Mouse (Mus musculus): Measurements from ENCODE around the gene Isca2.
A peak's percentile ranks its signal among the peaks of the same experiment; 100 is the strongest.

Isca2 gene

DNA sequence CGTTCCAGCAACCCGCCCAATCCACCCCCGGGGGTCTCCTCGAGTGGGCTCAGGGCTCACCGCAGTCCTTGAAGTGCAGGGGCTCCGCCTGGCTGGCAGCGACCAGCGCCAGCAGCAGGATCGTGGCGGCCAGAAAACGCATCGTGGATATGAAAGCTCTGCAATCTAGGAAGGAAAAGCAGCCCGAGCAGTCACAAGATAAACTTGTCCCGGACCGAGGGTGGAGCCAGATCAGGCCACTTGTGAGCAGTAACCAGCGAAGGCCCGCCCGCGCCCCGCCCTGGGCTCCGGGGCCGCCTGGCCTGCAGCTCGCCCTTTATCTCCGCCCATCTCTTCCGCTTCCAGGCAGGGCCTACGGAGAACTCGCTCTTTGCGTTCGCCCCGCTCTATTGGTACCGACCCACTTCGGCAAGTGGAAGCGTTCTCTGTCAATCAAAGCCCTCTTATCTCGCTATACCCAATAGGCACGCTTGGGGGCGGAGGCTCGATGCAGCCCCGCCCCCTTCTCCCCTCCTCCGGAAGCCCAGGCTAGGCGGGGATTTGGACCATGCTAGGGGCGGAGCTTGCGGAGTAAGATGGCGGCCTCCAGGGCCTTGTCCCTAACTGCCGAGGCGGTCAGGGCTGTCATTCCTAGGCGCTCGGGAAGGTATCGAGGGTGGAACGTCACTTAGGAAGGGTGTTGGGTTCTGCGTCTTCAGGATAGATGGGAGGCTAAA lies at the start of gene Isca2, which contains the start of gene Npc2:
TSS of gene Isca2 (plus strand) at position 526 of the 716 bp plus-strand sequence.
TSS of gene Npc2 (minus strand) at position 427 of the 716 bp plus-strand sequence.
- DNase-seq (ENCODE audit: low read depth, low spot score): peak; percentile 100

DNA sequence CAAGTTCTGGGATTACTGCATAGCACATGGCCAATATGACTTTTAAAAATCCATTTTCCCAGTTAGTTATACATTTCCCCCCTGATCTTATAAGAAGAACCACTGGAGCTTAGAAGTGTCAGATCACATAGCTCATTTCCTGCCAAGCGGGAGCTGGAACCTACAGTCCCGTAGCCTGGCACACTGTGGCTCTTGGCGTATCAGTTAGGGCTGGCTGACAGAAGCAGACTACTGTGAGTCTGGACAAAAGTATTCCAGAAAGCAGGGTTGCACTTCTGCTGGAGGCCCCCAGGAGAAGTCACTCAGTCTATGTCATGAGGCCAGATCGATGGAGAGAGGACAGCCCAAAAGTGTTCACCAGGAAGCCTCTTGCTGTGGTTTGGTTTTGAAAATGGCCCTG lies 46.7 kb upstream of the Isca2 start:
- no peak for DNase-seq (ENCODE audit: low read depth, low spot score)

DNA sequence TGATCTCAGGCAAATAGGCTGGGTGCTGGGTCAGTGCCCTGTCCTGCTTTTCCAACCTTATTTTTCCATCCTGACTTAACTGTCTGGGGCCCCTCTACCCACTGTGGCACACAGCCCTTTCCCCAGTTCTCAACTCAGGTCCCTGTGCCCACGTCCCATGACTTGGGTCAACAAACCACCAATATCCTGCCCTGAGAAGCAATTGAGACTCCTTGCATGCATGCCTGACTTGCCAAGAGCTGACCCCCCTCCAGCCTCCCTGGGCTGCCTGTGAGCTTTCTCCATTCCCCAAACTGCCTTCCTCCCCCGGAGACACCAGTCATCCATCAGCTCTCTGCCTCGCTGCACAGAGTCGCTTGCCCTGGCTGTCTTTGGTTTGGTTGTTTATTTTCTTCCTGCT lies 46.1 kb upstream of the Isca2 start:
- DNase-seq (ENCODE audit: low read depth, low spot score): no peak

DNA sequence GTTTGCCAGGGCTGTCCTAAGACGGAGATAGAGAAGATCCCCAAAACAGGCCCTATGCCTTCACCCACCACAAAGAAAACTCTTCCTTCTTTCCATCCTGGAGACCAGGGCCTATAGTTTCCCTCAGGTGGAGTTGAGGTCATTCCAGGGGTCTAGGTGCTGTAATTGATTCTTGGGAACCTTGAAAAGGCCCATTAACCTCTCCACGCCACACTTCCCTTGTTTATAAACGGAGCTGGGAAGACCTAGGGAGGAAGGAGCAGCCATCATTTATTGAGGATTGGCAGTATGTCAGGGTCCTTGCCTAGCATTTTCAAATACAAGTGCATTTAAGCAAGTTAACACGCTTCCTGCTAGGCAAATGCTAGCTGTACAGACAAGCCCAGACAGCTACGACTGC lies 45.6 kb upstream of the Isca2 start:
- no peak for DNase-seq (ENCODE audit: low read depth, low spot score)

DNA sequence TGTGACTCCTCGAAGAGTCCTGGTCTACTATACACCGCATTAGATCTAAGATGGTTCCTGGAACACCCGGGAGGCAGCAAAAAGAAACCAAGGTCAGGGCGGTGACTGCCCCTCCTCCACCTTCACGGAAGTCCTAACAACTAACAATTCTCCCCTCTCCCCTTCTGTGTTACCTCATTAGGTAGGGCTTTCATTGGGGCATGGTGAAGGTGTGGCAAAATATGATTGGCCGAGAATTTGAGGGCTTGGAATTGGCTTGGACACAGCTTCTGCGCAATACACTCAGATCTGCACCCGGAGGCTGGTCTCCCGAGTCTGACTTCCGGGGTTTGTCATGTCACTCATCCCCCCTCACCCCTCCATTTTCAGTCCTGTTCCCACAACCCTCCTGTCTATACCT lies 44.6 kb upstream of the Isca2 start:
- no peak for DNase-seq (ENCODE audit: low read depth, low spot score)

DNA sequence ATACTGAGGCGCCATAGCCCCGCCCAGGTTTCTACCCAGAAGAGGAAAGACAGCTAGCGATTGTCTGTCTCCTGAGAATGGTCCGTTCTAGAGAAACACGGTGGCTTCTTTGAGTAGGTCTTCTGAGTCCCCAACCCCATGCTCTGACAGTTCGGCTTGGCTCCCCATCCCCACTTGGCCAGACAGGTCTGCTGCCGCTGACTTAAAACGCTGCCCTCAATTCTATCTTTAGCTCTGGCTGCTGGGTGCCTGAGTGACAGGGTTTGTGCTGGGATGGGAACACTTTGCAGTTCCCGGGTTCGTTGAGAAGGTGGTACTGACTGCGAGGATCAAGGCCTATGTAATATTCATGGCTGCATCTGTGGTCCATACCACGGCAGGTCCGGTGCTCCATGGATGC lies 39.7 kb upstream of the Isca2 start:
- no peak for DNase-seq (ENCODE audit: low read depth, low spot score)

DNA sequence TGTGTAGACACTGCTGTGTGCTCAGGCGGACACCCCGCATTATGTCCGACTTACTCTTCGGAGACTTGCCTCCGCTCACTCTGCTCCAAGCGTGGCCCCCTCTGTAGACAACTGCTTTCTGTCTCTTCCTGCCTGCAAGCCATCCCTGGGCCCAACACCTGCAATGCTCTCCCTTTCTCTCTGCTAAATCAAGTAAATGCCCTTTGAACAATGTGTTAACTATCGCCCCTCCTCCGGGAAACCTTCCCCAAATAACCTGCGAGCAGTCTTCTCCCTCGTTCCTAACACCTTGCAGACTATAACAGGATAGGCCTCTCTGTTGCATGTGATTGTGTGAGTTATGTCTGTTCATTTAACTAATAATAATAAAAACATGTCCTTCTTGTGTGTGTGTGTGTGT lies 29.6 kb upstream of the Isca2 start:
- no peak for DNase-seq (ENCODE audit: low read depth, low spot score)

DNA sequence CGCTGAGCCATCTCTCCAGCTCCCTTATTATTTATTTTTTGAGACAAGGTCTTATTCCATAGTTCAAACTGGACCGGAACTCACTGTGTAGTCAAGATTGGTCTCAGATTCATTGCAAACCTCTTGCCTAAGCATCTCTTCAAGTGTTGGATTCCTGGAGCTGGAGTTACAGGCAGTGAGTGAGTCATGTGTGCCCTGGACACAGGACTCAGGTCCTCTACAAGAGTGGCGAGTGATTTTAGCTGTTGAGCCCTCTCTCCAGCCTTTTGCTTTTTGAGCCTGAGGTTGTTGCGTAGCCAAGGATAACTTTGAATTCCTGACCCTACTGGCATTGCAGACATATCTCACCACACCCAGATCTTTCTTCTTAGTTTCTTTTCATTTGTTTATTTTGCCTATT lies 27.4 kb upstream of the Isca2 start:
- DNase-seq (ENCODE audit: low read depth, low spot score): no peak

DNA sequence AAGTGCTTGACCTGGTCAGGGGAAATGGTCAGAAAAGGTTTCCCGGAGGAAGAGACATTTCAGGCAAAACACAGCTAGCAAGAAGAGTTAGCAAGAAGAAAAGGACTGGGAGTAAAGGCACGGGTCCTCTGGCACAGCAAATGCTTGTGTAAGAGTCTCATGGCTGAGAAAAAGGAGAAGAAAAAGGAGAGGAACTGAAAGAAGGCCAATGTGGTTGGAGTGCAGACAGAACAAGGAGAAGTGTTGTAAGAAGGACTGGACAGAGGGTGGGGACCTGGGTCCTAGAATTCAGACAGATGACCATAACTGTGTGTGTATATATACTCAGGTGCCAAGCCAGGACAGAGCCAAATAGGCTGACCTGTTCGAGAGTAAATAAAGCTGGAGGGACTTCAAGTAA lies 24.9 kb upstream of the Isca2 start:
- peak; percentile 31 for DNase-seq (ENCODE audit: low read depth, low spot score)

DNA sequence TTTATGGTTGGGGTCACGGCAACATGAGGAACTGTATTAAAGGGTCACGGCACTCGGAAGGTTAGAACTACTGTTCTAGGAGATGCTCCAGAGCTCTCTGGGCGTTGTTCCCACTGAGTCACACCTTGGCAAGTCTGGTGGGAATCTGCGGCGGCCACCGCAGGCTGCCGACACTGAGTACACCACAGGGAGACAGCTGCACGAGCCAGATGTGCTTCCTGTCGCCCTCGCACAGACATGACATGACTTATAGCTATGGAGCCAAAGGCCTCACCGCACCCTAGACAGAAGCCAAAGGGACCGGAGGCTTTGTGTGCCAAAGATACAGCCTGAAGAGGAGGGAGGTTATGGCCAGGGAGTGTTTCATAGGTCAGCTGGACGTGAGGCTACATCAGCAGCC lies 22.4 kb upstream of the Isca2 start:
- DNase-seq (ENCODE audit: low read depth, low spot score): no peak

DNA sequence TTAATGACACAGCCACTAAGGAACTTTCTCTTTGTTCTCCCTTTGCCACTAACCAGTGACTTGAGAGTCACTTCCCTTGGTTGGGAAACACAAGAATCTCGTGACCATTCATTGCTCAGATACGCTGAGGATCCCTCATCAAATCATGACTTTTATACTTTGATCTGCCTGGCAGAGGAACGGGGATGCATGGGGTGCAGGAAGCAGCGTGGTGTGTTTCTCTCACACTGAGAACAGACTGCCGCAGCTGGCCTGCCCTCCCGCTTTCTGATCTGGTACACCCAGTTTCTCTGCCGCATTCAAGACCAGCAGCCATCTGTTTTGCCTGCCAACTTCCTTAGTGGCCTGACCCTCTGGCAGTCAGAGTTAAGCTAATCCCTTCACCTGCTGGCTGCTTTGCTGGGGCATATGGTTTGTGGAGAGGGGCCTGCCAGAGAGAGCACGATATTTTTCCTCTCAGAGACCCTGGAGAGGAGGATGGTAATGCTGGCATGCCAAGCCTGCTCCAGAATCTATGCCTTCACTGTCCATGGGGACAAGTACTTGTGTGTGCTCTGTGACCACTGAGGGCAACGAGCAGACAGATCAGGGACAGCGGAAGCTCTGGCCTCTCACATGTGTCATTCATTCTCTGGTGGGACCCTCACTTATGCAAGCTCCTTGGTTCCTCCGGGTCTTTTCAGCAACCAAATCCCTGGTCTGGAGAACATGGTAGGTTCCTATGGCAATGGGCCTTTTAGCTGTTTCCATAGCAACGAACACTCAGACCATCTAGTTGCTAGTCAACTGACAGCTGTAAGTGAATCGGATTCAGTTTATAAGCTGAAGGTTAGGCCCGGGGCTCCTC lies 20.7 kb upstream of the Isca2 start:
- DNase-seq (ENCODE audit: low read depth, low spot score): peak; percentile 27

DNA sequence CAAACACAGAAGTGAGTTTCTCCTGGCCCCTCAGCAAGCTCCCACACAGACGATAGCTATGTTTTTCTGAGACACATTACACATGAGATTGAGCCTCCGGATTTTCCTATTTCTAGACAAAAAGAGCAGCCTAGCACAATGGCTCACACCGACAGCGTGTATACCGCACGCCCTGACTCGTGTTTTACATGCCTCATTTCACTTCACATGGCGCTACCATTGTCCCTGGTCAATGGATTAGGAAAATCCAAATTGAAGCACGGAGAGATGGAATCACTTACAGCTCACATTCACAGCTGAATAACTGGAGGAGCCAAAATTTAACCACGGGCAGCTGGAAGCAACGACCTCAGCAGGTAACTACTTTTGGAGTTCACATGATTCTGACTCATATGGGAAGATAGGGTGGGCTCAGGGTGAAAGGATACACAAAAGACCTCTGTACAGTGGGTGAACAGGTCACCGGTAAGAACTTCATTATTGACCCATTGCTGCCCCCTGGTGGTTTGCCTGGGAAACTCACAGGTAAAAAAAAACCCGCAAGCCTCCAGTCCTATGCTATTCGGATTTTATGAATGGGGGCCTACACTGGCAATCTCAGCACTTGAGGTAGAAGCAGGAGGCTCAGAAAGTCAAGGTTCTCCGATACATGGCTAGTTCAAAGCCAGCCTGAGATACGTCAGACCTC lies 17.9 kb upstream of the Isca2 start:
- peak; percentile 66 for DNase-seq (ENCODE audit: low read depth, low spot score)

DNA sequence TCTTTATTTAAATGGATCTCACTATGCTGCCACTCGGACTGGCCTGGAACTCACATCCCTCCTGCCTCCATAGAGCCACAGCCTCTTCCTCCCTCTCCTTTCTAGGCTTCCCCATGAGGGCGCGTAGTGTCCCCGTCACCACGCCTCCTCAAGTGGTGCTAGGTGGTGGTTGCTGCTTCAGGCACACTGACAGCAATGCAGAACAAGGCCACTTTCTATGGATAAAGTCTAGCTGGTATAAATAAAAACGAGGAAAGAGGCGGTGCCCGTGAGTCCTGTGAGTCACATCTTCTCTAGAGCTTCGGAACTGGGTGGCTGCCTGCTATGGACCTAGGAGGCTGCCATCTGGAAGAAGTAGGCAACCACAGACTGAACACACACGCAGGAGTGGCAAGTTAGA lies 17.0 kb upstream of the Isca2 start:
- no peak for DNase-seq (ENCODE audit: low read depth, low spot score)

DNA sequence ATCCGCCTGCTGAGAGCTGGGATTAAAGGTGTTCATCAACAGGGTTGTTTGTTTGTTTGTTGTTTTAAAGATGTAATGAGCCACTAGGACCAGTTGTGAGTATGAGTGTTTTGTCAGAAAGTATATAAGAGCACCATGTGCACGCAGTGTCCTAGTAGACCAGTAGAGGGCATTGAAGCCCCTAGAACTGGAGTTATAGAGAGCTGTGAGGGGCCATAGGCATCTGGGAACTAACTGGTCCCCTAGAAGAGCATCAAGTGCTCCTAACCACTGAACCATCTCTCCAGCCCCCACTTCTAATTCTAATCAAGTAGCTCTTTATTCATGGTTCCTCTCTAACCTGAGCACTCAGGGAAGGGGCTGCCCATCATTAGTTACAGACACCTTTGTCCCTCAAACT lies 14.0 kb upstream of the Isca2 start:
- DNase-seq (ENCODE audit: low read depth, low spot score): peak; percentile 65

DNA sequence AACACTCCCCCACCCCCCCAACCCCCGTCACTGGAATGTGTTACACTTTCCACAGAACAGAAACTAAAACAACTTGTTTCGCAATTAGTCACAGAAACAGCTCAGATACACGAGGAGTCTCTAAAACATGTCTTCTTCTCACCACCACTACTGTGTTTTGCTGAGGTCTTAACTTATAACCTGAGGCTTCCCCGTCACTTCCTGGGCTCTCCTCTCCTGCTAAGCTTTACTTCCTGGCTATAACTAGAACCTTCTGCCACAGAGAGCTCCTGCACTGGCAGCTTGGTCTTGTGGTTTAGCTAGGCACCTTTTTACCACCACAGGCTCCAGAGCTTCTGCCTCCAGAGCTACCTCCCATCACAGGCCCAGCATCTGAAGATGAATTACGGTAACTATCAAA lies 10.5 kb upstream of the Isca2 start:
- DNase-seq (ENCODE audit: low read depth, low spot score): peak; percentile 67

DNA sequence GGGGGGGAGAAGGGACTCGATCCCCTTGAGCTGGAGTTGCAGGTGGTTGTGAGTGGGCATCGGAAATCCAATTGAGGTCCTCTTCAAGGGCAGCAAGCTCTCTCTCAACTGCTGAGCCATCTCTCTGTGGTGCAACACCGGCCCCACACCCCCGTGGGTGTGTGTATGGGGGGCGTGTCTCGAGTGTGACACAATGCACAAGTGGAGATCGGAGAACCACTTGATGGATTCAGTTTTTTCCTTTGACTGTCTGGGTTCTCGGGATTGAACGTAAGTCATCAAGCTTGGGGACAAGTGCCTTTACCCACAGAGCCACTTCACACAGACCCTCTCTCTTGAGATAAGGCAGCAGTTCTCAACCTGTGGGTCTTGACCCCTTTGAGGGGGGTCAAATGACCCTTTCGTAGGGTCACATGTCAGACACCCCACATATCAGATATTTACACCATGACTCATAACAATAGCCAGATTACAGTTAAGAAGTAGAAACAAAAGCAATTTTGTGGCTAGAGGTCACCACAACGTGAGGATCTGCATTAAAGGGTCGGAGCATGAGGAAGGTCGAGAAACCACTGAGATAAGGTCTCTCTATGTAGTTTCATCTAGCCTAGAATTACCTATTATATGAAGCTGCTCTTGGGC lies 9.4 kb upstream of the Isca2 start:
- no peak for DNase-seq (ENCODE audit: low read depth, low spot score)

DNA sequence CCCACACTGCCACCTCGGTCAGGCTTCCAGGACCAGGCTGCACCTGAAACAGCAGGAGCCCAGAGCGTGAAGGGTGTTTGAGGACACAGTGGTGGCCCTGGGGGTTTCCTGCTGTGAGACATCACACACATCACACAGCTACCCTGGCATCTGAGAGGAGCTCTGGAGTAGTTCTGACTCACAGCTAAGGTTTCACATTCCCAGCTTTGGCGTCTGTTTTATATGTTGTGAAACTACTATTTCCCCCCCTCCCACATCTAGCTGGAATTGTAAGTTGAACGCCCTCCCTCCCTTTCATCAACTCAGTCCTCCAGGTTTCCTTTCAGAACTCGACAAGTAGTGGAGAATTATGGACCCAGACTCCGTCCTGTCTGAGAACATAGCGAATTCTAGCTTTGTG lies 8.3 kb upstream of the Isca2 start:
- no peak for DNase-seq (ENCODE audit: low read depth, low spot score)

DNA sequence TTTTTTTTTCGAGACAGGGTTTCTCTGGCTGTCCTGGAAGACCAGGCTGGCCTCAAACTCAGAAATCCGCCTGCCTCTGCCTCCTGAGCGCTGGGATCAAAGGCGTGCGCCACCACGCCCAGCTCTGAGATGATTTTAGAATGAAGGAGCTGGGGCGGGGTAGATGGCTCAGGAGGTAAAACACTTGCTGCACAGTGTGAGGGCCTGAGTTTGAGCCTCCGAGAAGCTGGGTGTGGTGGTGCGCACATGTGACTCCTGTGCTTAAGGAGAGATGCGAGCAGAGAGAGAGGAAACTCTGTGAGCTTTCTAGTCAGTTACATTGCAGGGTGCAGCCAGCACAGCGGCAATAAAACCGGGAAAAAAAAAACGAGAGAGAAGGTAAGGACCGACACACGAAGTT lies 7.5 kb upstream of the Isca2 start:
- no peak for DNase-seq (ENCODE audit: low read depth, low spot score)

DNA sequence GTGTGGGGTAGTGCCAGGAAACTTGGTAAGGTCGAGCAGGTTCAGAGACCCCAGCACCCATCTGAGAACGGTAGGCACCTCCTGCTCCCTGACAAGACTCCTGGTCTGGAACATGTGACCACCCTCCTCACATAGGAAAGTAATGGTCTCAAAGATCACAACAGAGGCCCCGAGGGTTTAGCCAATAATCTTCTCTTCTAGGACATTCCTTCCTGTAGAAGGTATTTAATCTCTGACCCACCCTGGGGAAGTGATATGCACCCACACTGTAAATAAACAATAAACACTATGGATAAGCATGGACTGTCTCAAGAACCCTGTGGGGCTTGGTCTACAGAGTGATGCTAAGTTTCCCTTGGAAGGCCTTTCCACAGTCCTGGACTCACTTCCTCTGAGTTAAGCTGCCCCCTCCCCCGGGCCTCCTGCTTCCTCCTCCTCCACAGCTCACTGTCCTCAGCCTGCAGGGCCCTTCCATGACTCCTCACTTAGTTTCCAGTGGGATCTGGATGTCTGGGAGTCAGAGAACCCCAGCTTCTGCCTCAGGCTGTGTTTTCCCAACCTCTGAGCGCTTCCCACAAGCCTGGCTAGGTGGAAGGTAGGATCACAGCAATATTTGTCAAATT lies 6.8 kb upstream of the Isca2 start:
- no peak for DNase-seq (ENCODE audit: low read depth, low spot score)

DNA sequence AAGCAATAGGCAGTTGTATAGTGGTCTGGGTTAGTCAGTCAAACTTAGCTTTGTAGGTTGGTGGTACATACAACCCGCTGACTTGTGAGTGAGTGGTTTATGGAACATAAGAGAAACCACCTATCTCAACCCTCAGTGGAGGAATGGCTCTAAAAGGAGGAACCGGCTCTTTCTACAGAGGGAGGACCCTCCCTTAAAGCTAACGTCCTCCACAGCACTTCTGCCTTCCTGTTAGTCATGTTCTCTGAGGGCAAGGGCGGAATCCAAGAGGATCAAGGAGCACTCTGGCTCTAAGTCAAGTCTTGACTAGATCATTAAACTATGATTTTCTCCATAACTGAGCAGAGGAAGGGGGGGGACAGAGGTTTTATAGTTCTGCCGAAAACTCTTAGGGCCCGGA lies 5.5 kb upstream of the Isca2 start:
- no peak for DNase-seq (ENCODE audit: low read depth, low spot score)

DNA sequence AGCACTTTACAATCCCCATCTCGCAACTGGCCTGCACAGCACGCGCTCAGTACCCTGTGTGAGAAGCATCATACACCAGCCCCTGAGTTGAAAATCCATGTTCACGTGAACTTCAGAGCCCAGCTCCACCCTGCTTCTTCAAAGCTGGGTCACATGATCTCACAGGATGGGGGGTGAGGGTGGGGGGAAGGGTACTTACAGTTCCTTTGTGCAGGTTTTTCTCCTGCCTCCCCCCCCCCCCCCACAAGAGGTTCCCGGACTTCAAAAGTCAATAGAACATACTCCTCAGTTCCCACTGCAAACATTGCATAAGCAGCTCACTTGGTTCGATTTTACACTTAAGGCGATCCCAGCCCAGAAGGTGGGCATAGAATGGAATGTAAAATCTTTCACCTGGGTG lies 3.4 kb upstream of the Isca2 start:
- DNase-seq (ENCODE audit: low read depth, low spot score): no peak

Data from A20 (cell line).